Mouse (Mus musculus) 416B (cell line): ENCODE results near the gene Gm3739.
"Not testable (repeated sequence)": the region's sequence is repeated elsewhere in the genome, so short reads cannot be mapped to it uniquely, and the experiment has no call there.

Source experiments
- DNase-seq: peaks from one replicate; pipeline ENCODE4 v3.0.0; 2011; ENCODE audit warnings: low read depth

Gm3739 gene

GRCm38 (mm10) chr14:7314661-7315060 lies at the start of gene Gm3739:
Gm3739 (minus strand) TSS chr14:7315049.
- not testable (repeated sequence) for DNase-seq

- not testable (repeated sequence) for DNase-seq
Observed at GRCm38 (mm10) chr14:7332295-7332694, 17.4 kb upstream of the Gm3739 start, which contains the start of gene Gm5797. Gm5797 (minus strand) TSS chr14:7332395.

GRCm38 (mm10) chr14:7315093-7315492 lies 244 bp upstream of the Gm3739 start:
- not testable (repeated sequence) for DNase-seq

- DNase-seq: not testable (repeated sequence)
Observed at GRCm38 (mm10) chr14:7264614-7265013, 50.2 kb downstream of the Gm3739 start, which contains the start of gene Gm3727. Gm3727 (minus strand) TSS chr14:7264714.
